Mouse (Mus musculus): ENCODE data around the gene Zfp207.

DNA sequence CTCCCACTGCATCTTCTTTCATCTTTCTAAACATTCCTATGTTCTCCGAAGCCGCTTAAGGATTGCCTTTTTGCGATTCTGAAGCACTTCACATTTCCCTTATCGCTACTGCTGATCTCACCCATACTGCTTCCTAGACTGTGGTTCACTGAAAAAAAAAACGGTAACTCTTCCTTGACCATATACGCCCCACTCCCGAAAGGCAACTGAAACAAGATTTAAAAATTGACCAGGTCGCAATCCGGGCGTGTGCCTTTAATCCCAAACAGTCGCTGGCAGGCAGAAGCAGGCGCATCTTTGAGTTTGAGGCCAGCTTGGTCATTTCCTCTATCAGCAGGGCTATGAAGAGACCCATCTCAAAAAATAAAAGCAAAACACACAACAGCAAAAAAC is 457 bp upstream of the Zfp207 start:
- no peak for TF ChIP-seq CTCF (conservative IDR thresholded peaks at IDR 0.05; ENCODE audit: insufficient read depth, insufficient read length, low read depth, low read length)
- TF ChIP-seq POLR2A (IDR thresholded peaks at IDR 0.05; ENCODE audit: low read depth, low read length): no peak
